Mouse (Mus musculus): ENCODE data around the gene Fam81b. TPM values are rescaled to one million over a fixed set of nuclear protein-coding genes. Genes with fewer than 3 reads are reported as not detected.

Gene Fam81b
- polyA plus RNA-seq, 2 experiments = not detected

DNA sequence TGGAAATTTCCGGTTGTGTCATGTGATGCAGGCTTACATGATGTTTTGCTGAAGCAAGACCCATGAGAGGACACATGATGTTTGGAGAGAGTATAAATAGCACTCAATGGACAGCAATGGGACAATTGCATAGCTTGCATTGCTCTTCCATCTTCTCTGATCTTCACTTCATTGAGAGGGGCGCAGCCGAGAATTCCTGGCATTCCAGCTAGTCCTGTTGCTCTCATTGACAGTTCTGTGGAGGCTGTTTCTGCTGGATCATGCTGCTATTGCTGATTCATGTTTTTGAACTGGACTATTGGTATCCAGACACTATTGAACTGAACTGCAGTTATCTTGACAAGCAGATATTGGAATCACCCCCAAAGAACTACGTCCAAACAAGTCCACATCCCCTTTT, 12.8 kb downstream of the Fam81b start:
- Histone ChIP-seq H3K36me3 (replicated peaks; ENCODE audit: control insufficient read depth, insufficient read depth, low read depth) (no peaks in the 10 kb centered on the region), H3K4me3 (ENCODE audit: insufficient read depth in 1 of 2, low read depth in 2 of 2, low read length in 2 of 2) (no peak overlapping the region), H3K27ac (no peak overlapping the region), H3K9me3 (ENCODE audit: control insufficient read depth, low read length) (no peaks in the 10 kb centered on the region), H3K9ac (replicated peaks) (no peak overlapping the region), H3K4me2 (ENCODE audit: low read depth) (no peak overlapping the region), H3K27me3 (ENCODE audit: control insufficient read depth, insufficient read depth, low read length) (no peaks in the 10 kb centered on the region), H3K4me1 (replicated peaks; ENCODE audit: control insufficient read depth in 2 of 2, insufficient read depth in 2 of 2, low read length in 1 of 2) (no peaks in the 10 kb centered on the region)
- TF ChIP-seq EP300 (IDR thresholded peaks at IDR 0.05; ENCODE audit: low read depth) = no peak
- TF ChIP-seq CTCF (IDR thresholded peaks at IDR 0.05; ENCODE audit: low read depth) = no peak
- DNase-seq (ENCODE audit: low read depth in 3 of 3, low spot score in 3 of 3) (no peak), ATAC-seq (ENCODE audit: insufficient read depth) (no peak)
- 53% methylated on average over 4 of the region's 4 CpGs for WGBS (ENCODE audit: insufficient replicate concordance)

DNA sequence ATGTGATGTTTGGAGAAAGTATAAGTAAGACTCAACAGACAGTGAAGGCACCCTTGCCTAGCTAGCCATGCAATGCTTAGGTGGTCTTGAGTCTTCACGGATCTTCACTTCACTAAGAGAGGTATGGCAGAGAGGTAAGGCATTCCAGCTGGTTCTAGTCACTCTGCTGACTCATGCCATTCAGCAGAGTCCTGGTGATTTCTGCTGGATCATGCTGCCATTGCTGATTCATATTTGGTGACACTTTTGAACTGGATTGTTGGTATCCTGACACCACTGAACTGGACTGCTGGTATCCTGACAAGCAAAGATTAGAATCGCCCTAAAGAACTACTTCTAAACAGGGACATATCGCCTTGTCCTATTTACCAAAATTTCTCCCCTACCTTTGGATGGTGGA, 20.3 kb downstream of the Fam81b start:
- H3K9me3 ChIP-seq (ENCODE audit: control insufficient read depth, low read length) = no peaks in the 10 kb centered on the region
- H3K4me3 ChIP-seq (ENCODE audit: insufficient read depth in 1 of 2, low read depth in 2 of 2, low read length in 2 of 2) = no peak overlapping the region
- DNase-seq (ENCODE audit: low read depth in 3 of 3, low spot score in 3 of 3) (no peak), ATAC-seq (ENCODE audit: insufficient read depth) (peak; percentile 68; the same call in 1 of the 2 replicates)
- H3K27me3 ChIP-seq (ENCODE audit: control insufficient read depth, insufficient read depth, low read length) = no peaks in the 10 kb centered on the region
- no peak for TF ChIP-seq EP300 (IDR thresholded peaks at IDR 0.05; ENCODE audit: low read depth)
- no peak overlapping the region for H3K27ac ChIP-seq
- H3K36me3 ChIP-seq (replicated peaks; ENCODE audit: control insufficient read depth, insufficient read depth, low read depth) = no peaks in the 10 kb centered on the region
- 48% methylated on average over 3 of the region's 3 CpGs for WGBS (ENCODE audit: insufficient replicate concordance)
- H3K4me2 ChIP-seq (ENCODE audit: low read depth) = no peak overlapping the region
- H3K9ac ChIP-seq (replicated peaks) = no peak overlapping the region
- H3K4me1 ChIP-seq (replicated peaks; ENCODE audit: control insufficient read depth in 2 of 2, insufficient read depth in 2 of 2, low read length in 1 of 2) = no peaks in the 10 kb centered on the region

DNA sequence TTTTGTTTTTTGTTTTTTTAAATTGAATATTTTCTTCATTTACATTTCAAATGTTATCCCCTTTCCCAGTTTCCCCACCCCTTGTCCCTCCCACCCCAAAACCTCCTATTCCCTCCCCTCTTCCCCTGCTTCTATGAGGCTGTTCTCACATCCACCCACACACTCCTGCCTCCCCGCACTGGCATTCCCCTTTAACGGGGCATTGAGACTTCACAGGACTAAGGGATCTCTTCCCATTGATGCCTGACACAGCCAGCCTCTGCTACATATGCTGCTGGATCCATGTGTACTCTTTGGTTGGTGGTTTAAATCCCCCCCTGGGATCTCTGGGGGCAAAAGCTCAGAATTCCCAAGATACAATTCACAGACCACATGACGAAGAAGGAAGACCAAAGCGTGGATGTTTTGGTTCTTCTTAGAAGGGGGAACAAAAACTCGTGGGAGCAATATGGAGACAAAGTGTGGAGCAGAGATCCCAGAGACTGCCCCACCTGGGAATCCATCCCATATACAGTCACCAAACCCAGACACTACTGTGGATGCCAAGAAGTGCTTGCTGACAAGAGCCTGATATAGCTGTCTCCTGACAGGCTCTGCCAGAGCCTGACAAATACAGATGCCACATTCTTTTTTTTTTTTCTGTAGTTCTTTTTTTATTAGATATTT, 40.4 kb downstream of the Fam81b start:
- Histone ChIP-seq H3K4me1 (replicated peaks; ENCODE audit: control insufficient read depth in 2 of 2, insufficient read depth in 2 of 2, low read length in 1 of 2) (no peaks in the 10 kb centered on the region), H3K9me3 (ENCODE audit: control insufficient read depth, low read length) (no peaks in the 10 kb centered on the region), H3K4me3 (ENCODE audit: insufficient read depth in 1 of 2, low read depth in 2 of 2, low read length in 2 of 2) (no peak overlapping the region), H3K4me2 (ENCODE audit: low read depth) (no peak overlapping the region), H3K9ac (replicated peaks) (no peak overlapping the region), H3K27me3 (ENCODE audit: control insufficient read depth, insufficient read depth, low read length) (no peaks in the 10 kb centered on the region), H3K27ac (no peak overlapping the region), H3K36me3 (replicated peaks; ENCODE audit: control insufficient read depth, insufficient read depth, low read depth) (no peaks in the 10 kb centered on the region)
- 60% methylated on average over 5 of the region's 5 CpGs for WGBS (ENCODE audit: insufficient replicate concordance)
- TF ChIP-seq CTCF (IDR thresholded peaks at IDR 0.05; ENCODE audit: low read depth) = no peak
- no peak for TF ChIP-seq EP300 (IDR thresholded peaks at IDR 0.05; ENCODE audit: low read depth)
- ATAC-seq (ENCODE audit: insufficient read depth) (no peak), DNase-seq (ENCODE audit: low read depth in 3 of 3, low spot score in 3 of 3) (no peak)

DNA sequence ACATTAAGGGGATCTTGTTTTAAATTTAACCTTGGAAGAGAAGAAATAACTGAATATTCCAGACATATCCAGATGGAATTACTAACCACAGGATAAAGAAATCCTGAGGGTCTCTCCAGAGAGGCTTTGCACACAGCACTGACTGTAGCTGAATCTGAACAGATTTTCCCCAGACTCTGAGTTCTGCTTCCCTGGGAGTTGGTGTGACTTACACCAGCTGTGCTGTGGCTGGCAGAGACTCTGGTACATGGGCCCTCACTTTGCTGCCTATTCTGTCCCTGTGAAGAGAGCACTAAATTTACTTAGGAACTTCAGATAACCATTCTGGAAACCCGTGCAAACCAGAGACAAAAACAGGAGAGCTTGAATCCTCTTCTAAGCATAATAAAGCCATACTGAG, 46.1 kb downstream of the Fam81b start:
- TF ChIP-seq EP300 (IDR thresholded peaks at IDR 0.05; ENCODE audit: low read depth) = no peak
- no peak for TF ChIP-seq CTCF (IDR thresholded peaks at IDR 0.05; ENCODE audit: low read depth)
- no peak overlapping the region for H3K27ac ChIP-seq
- ATAC-seq (ENCODE audit: insufficient read depth) = no peak
- DNase-seq (ENCODE audit: low read depth in 3 of 3, low spot score in 3 of 3) = no peak
- WGBS (ENCODE audit: insufficient replicate concordance) = 50% methylated on average over 1 of the region's 1 CpGs
- no peak overlapping the region for H3K9ac ChIP-seq (replicated peaks)
- no peaks in the 10 kb centered on the region for H3K4me1 ChIP-seq (replicated peaks; ENCODE audit: control insufficient read depth in 2 of 2, insufficient read depth in 2 of 2, low read length in 1 of 2)
- no peak overlapping the region for H3K4me3 ChIP-seq (ENCODE audit: insufficient read depth in 1 of 2, low read depth in 2 of 2, low read length in 2 of 2)
- no peaks in the 10 kb centered on the region for H3K9me3 ChIP-seq (ENCODE audit: control insufficient read depth, low read length)
- no peaks in the 10 kb centered on the region for H3K36me3 ChIP-seq (replicated peaks; ENCODE audit: control insufficient read depth, insufficient read depth, low read depth)
- H3K4me2 ChIP-seq (ENCODE audit: low read depth) = no peak overlapping the region
- no peaks in the 10 kb centered on the region for H3K27me3 ChIP-seq (ENCODE audit: control insufficient read depth, insufficient read depth, low read length)

DNA sequence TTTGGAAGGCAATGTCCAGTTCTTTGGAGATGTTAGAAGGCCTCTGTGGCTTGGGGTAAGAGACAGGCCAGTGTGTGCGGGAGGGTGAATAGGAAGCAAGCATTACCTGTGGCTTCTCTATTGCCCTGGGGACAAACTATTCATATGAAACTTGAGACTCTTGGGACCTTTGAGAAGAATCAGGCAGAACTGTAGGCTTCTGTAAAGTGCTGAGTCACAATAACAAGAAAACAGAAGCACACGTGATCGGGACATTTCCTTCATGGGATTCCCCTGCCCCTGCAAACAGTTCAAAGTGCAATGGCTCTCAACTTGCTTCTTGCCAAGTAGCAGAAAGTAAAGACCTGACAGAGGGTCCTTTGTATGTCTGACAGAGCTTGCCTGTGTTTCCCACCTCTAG, 48.5 kb downstream of the Fam81b start:
- no peak overlapping the region for H3K4me3 ChIP-seq (ENCODE audit: insufficient read depth in 1 of 2, low read depth in 2 of 2, low read length in 2 of 2)
- no peaks in the 10 kb centered on the region for H3K9me3 ChIP-seq (ENCODE audit: control insufficient read depth, low read length)
- ATAC-seq (ENCODE audit: insufficient read depth) (no peak), DNase-seq (ENCODE audit: low read depth in 3 of 3, low spot score in 3 of 3) (peak in 2 of 3 experiments; percentile 0 to 2)
- no peak overlapping the region for H3K9ac ChIP-seq (replicated peaks)
- no peak for TF ChIP-seq EP300 (IDR thresholded peaks at IDR 0.05; ENCODE audit: low read depth)
- TF ChIP-seq CTCF (IDR thresholded peaks at IDR 0.05; ENCODE audit: low read depth) = no peak
- H3K4me1 ChIP-seq (replicated peaks; ENCODE audit: control insufficient read depth in 2 of 2, insufficient read depth in 2 of 2, low read length in 1 of 2) = no peaks in the 10 kb centered on the region
- no peak overlapping the region for H3K4me2 ChIP-seq (ENCODE audit: low read depth)
- no peak overlapping the region for H3K27ac ChIP-seq
- 41% methylated on average over 3 of the region's 3 CpGs for WGBS (ENCODE audit: insufficient replicate concordance)
- no peaks in the 10 kb centered on the region for H3K27me3 ChIP-seq (ENCODE audit: control insufficient read depth, insufficient read depth, low read length)
- H3K36me3 ChIP-seq (replicated peaks; ENCODE audit: control insufficient read depth, insufficient read depth, low read depth) = no peaks in the 10 kb centered on the region

Measured in liver, embryonic 14.5 days (tissue).